Comparison of ENCODE assay signal across 24 mouse cellular contexts in genomic region chr7:74070836-74071235, GRCm38 (mm10).
"Had no signal": no experiment of that assay in that cellular context is flagged by ENCODE, and none has a peak within 500 bp of the region (broad histone marks: within the 10 kb centered on the region; RNA-seq: fewer than 3 reads in every experiment).

No protein-coding gene starts in this region.

- H3K9ac ChIP-seq: heart, embryonic 13.5 days; heart, embryonic 15.5 days; hindbrain, embryonic 13.5 days; hindbrain, embryonic 15.5 days; kidney, embryonic 15.5 days; limb, embryonic 13.5 days; limb, embryonic 15.5 days; liver, embryonic 12.5 days; liver, embryonic 14.5 days had no signal

- DNase-seq: gastrocnemius, postnatal 14 days; gastrocnemius, postnatal 36 days; heart, adult 18-20 months; heart, postnatal 14 days; heart, postnatal 36 days; kidney, adult 11 months; kidney, adult 2 months; kidney, adult 9 months; kidney, postnatal 14 days; kidney, postnatal 36 days; layer of hippocampus, adult 9-11 months; layer of hippocampus, postnatal 36 days had no signal

- H3K4me3 ChIP-seq: heart, embryonic 13.5 days; heart, embryonic 15.5 days; hindbrain, embryonic 13.5 days; hindbrain, embryonic 15.5 days; kidney, embryonic 15.5 days; limb, embryonic 13.5 days; limb, embryonic 15.5 days; liver, embryonic 12.5 days had no signal

- H3K27ac ChIP-seq: heart, embryonic 13.5 days; heart, embryonic 15.5 days; hindbrain, embryonic 13.5 days; hindbrain, embryonic 15.5 days; hindbrain, postnatal 0 days; kidney, embryonic 15.5 days; kidney, postnatal 0 days; limb, embryonic 13.5 days; limb, embryonic 15.5 days; liver, embryonic 12.5 days; liver, embryonic 14.5 days had no signal

- H3K4me2 ChIP-seq: heart, embryonic 13.5 days; heart, embryonic 15.5 days; hindbrain, embryonic 13.5 days; hindbrain, embryonic 15.5 days; kidney, embryonic 15.5 days; limb, embryonic 13.5 days; limb, embryonic 15.5 days; liver, embryonic 12.5 days had no signal

- H3K27me3 ChIP-seq: heart, embryonic 13.5 days; heart, embryonic 15.5 days; hindbrain, embryonic 13.5 days; hindbrain, embryonic 15.5 days; limb, embryonic 13.5 days; limb, embryonic 15.5 days; liver, embryonic 12.5 days had no signal

- H3K4me1 ChIP-seq: heart, embryonic 15.5 days; liver, embryonic 12.5 days had no signal

- H3K36me3 ChIP-seq: heart, embryonic 13.5 days; heart, embryonic 15.5 days; hindbrain, embryonic 13.5 days; hindbrain, embryonic 15.5 days; kidney, embryonic 15.5 days; limb, embryonic 13.5 days; limb, embryonic 15.5 days; liver, embryonic 12.5 days had no signal

- ATAC-seq: hindbrain, postnatal 0 days; intestine, embryonic 16.5 days; liver, embryonic 12.5 days had no signal

- H3K9me3 ChIP-seq: heart, embryonic 15.5 days; hindbrain, embryonic 13.5 days; hindbrain, embryonic 15.5 days; limb, embryonic 15.5 days; liver, embryonic 12.5 days had no signal
